Mouse (Mus musculus) lung, postnatal 25 days (tissue): ENCODE measurements at regions not wholly inside any gene's neighbourhood (a gene's known extent, or its start where the extent isn't known, plus 50 kb on each side); places are given as distances from the start of the nearest gene placed in this dataset.
"Not testable (repeated sequence)": the region's sequence is repeated elsewhere in the genome, so short reads cannot be mapped to it uniquely, and the experiment has no call there.

Experiments used
- DNase-seq: peaks from one replicate; pipeline ENCODE4 v3.0.0; 2022; ENCODE audit warnings: low spot score

GRCm38 (mm10) chr13:99128979-99129378, 55.6 kb upstream of the Zfp366 start:
- no peak for DNase-seq

- no peak for DNase-seq
These were observed 56.3 kb upstream of the Zfp366 start for GRCm38 (mm10) chr13:99128284-99128691.

- DNase-seq = no peak
These were observed 56.9 kb upstream of the Zfp366 start for GRCm38 (mm10) chr13:99127716-99128115.

GRCm38 (mm10) chr13:99126971-99127370, 57.7 kb upstream of the Zfp366 start:
- DNase-seq = not testable (repeated sequence)

- DNase-seq = no peak
These were observed 58.1 kb upstream of the Zfp366 start for GRCm38 (mm10) chr13:99126538-99126937.

- no peak for DNase-seq
These were observed 58.7 kb upstream of the Zfp366 start for GRCm38 (mm10) chr13:99125946-99126345.

- peak; percentile 87 for DNase-seq
These were observed 59.6 kb upstream of the Zfp366 start for GRCm38 (mm10) chr13:99124894-99125570.

GRCm38 (mm10) chr13:99124141-99124540, 60.5 kb upstream of the Zfp366 start:
- no peak for DNase-seq

GRCm38 (mm10) chr13:99123476-99124140, 61.0 kb upstream of the Zfp366 start:
- no peak for DNase-seq

GRCm38 (mm10) chr13:99122539-99122938, 62.1 kb upstream of the Zfp366 start:
- DNase-seq = not testable (repeated sequence)

- DNase-seq = no peak
These were observed 63.5 kb upstream of the Zfp366 start for GRCm38 (mm10) chr13:99121096-99121495.

GRCm38 (mm10) chr13:99119941-99120340, 64.7 kb upstream of the Zfp366 start:
- DNase-seq = no peak

- DNase-seq = no peak
These were observed 65.7 kb upstream of the Zfp366 start for GRCm38 (mm10) chr13:99118901-99119300.

GRCm38 (mm10) chr13:99115541-99115940, 69.1 kb upstream of the Zfp366 start:
- no peak for DNase-seq

GRCm38 (mm10) chr13:99114565-99114964, 70.1 kb upstream of the Zfp366 start:
- no peak for DNase-seq

GRCm38 (mm10) chr13:99111736-99112386, 72.8 kb upstream of the Zfp366 start:
- no peak for DNase-seq

- DNase-seq = no peak
These were observed 76.6 kb upstream of the Zfp366 start for GRCm38 (mm10) chr13:99107983-99108382.

- DNase-seq = no peak
These were observed 82.4 kb upstream of the Zfp366 start for GRCm38 (mm10) chr13:99102089-99102681.

- no peak for DNase-seq
These were observed 83.9 kb upstream of the Zfp366 start for GRCm38 (mm10) chr13:99100430-99101409.

GRCm38 (mm10) chr13:99099794-99100429, 84.7 kb upstream of the Zfp366 start:
- DNase-seq = no peak

- no peak for DNase-seq
These were observed 85.4 kb upstream of the Zfp366 start for GRCm38 (mm10) chr13:99099226-99099625.
